Mouse (Mus musculus) brain, embryonic 14.5 days (tissue): Measurements from ENCODE around the gene Tespa1. TPM values are rescaled to one million over a fixed set of nuclear protein-coding genes. Genes with fewer than 3 reads are reported as not detected.
"Not testable (repeated sequence)": the region's sequence is repeated elsewhere in the genome, so short reads cannot be mapped to it uniquely, and the experiment has no call there.

Source experiments
- DNase-seq: peaks from one replicate; pipeline ENCODE4 v3.0.0-alpha.2; 2011; ENCODE audit warnings: low read depth
- CTCF ChIP-seq: fragments of 200-500 bp; IDR thresholded peaks from 2 replicates; pipeline ENCODE4 v1.5.1; 2012; ENCODE audit warnings: inconsistent platforms, mild to moderate bottlenecking, moderate library complexity, borderline replicate concordance; ENCODE audit not compliant: insufficient read depth, insufficient read length; ENCODE audit errors: extremely low read depth
- POLR2A ChIP-seq: fragments of 200-500 bp; IDR thresholded peaks from 2 replicates; pipeline ENCODE4 v1.6.1; 2012; ENCODE audit warnings: mild to moderate bottlenecking, inconsistent platforms, borderline replicate concordance; ENCODE audit not compliant: poor library complexity, insufficient read depth, insufficient read length, severe bottlenecking; ENCODE audit errors: extremely low read depth
- polyA plus RNA-seq: library from polyadenylated mRNA; depleted of rRNA; stranded (reverse); fragments of >200 nt; gene quantifications from 2 replicates; pipeline ENCODE4 v1.2.3, GENCODE M21; 2012; rRNA removed

Tespa1 gene
- 0.16 TPM in 1 of 2 replicates, not detected in the other for polyA plus RNA-seq

DNA sequence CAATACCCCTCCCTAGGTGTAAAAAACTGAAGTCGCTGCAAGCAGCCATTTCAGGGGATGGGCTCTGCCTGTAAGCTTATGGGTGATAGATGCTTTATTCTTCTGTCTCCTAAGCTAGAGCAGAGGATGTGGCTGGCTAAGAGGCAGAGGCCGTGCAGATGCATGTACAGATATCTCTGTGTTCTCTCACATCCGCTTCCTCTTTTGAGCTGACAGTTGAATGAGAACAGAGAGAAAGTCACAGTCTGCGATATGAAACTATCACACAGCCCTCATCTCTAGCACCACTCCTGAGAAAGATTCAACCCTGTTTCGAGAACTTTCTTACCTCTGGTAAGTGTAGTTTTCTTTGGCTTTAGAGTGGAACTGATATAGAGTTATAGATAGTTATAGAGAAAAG lies at the start of gene Tespa1:
Gene Tespa1 (plus strand): TSS at position 234 of the 400 bp plus-strand sequence.
- DNase-seq, result no peak
- TF ChIP-seq POLR2A, result no peak
- TF ChIP-seq CTCF, result no peak

DNA sequence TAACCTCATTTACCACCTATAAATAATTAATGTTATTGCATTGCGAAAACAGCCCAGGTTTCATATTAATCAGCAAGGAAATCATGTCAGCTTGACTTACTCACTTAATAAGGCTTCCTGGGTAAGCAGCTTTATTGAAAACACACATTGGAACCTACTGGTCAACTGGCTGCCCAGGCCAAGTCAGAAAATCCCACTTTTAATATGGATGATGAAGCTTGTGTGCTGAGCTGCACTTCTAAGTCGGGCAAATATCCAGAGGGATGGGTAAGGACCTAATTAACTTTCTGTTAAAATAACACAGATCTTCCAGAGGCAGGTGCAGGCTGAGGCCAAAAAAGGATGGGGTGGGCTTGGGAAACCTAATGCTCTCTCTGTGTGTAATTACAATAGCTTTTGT lies 46.9 kb upstream of the Tespa1 start:
- DNase-seq, result peak; percentile 62
- TF ChIP-seq CTCF (no peak), POLR2A (no peak)

GRCm38 (mm10) chr10:130276496-130276895 lies 46.2 kb upstream of the Tespa1 start:
- DNase-seq, result no peak
- TF ChIP-seq CTCF (no peak), POLR2A (no peak)

- peak; percentile 66 for DNase-seq
- TF ChIP-seq POLR2A (no peak), CTCF (no peak)
Observed at GRCm38 (mm10) chr10:130280066-130280465, 42.6 kb upstream of the Tespa1 start, which contains the start of gene Neurod4. TSS of gene Neurod4 (minus strand) at chr10:130280240.

DNA sequence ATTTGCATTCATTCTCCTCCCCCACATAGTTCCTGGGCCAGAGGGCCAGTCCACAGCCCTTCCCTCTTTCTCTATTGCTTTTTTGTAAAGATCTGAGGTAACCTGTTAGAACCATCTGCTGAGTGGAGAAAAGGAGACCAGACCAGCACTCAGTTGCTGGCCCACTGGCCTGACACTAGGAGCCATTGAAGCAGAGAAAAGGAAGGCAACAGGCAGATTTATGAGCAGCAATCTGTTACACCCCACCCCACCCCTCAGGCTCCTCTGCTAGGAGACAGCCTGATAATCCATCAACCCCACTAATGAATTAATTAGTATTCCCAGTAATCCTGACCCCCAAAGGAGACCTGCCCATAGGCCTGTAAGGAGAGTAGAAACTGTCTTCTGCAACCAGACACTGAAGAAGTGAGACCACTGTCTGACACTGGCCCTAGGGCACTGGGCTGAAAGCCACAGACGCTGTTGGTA lies 40.7 kb upstream of the Tespa1 start:
- DNase-seq, result peak; percentile 73
- TF ChIP-seq POLR2A (no peak), CTCF (no peak)

- no peak for TF ChIP-seq POLR2A
- no peak for TF ChIP-seq CTCF
- peak; percentile 23 for DNase-seq
Observed at GRCm38 (mm10) chr10:130287201-130287600, 35.5 kb upstream of the Tespa1 start.

DNA sequence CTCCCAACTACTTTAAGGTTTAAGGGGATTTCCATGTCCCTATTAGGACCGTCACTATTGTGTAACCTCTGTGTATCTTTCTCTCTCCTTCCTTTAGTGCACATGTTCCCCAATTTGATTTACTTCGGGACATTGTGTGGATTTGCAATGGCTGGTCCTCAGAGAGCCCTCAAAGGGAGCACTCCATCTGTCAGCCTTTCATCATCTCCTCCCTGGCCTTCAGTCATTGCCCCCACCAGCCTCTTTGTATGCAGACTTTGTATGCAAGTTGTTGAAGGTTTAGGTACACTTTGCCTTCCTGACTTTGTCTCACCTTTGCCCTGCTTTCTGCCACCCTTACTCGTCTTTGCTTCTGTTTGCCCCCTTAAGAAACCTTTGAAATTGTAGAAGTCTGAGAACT lies 34.7 kb upstream of the Tespa1 start:
- no peak for TF ChIP-seq POLR2A
- TF ChIP-seq CTCF, result no peak
- no peak for DNase-seq

GRCm38 (mm10) chr10:130293741-130294408 lies 28.8 kb upstream of the Tespa1 start:
- TF ChIP-seq CTCF (no peak), POLR2A (no peak)
- peak; percentile 59 for DNase-seq

GRCm38 (mm10) chr10:130298748-130299147 lies 23.9 kb upstream of the Tespa1 start:
- peak; percentile 52 for DNase-seq
- TF ChIP-seq CTCF, result peak; percentile 60; the same call in 1 of the 2 replicates

GRCm38 (mm10) chr10:130304138-130304537 lies 18.5 kb upstream of the Tespa1 start:
- DNase-seq, result not testable (repeated sequence)

DNA sequence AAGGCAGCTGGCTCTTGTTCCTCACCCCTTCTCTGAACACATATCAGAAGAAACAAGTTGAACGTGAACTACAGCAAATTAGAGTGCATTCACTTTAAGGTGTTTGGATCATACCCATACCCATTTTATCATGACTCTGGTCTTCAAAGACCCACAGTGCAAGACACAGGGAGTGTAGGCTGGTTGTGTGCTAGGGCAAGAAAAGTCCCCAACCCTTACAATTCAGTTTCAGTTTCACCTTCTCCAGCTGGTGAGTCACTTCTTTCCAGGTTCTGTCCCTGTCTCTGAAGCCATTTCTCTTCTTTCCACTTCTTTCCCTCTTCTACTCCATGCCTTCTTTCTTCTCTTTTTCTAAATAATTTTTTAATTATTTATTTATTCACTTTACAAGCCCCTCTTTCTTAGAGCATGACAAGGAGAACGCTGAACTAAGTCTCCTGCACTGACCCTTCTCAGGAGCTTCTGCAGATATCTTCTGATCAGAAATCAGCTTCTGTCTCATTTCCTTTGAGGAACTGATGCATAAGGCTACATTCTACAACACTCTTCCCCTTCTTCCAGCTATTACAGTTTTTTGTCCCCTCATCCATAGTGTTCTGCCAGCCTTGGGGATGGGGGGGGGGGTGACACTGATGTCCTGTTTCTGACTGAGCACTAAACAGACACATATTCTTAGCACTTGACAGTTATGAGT lies 11.0 kb upstream of the Tespa1 start:
- no peak for DNase-seq
- TF ChIP-seq CTCF (no peak), POLR2A (no peak)

DNA sequence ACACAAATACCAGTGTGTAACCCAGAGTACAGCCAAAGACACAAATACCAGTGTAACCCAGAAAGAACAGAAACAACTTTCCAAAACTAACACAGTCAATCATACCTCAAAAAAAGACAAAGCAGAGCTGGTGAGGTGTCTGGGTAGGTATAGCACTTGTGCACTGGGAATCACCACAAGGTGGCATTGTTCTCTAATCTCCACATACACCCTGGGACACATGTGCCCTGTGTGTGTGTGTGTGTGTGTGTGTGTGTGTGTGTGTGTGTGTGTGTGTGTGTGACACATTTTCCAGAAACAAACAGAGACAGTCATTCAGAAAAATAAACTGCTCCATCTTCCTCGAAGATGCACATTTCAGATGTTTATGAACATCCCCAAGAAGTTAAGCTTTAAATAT lies 9.1 kb upstream of the Tespa1 start:
- TF ChIP-seq CTCF (peak; percentile 26; the same call in 1 of the 2 replicates), POLR2A (no peak)
- peak; percentile 18 for DNase-seq

DNA sequence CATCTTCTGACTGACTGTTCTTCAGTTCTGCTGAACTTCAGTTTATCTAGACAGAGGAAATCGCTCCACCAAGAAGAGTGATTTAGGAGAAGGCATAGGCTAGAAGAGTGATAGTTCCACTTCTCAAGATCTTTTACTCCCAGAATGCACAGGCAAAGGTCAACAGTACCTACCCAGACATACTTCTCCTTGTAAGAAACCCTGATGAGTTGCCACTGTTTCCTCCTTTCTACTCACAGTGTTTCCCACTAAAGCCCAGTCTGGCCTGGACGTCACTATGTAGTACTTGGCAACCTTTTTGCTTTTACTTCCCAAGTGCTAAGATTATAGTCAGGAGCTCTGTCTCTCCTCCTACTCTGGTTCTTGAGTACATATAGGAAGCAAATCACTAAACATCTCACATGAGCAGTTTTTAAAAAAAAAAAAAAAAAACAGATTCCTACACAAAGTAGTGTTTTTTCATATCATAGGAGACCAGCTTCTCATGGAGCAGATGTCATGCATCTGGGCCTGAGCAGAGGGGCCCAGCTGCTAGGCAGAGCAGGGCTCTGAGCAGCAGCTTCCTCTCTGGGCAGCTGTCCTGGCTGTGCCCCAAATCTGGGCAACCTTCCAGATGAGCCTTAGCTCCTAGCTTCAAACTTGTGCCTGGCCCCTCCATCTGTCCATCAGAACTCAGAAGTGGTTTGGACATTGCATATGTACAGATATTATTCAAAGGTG lies 8.4 kb upstream of the Tespa1 start:
- DNase-seq, result peak; percentile 57
- no peak for TF ChIP-seq POLR2A
- no peak for TF ChIP-seq CTCF
